Mouse (Mus musculus) CH12.LX (cell line): ENCODE measurements around the gene Gm17334. TPM values are rescaled to one million over a fixed set of nuclear protein-coding genes. Genes with fewer than 3 reads are reported as not detected.

ENCODE experiments used
- DNase-seq: peaks from one replicate; pipeline ENCODE4 v3.0.0-alpha.2; 2013; ENCODE audit errors: extremely low read depth
- H3K27ac ChIP-seq: 2 replicates; pipeline ENCODE4 v1.5.1; 2012; ENCODE audit warnings: low read depth, mild to moderate bottlenecking, control low read depth, moderate library complexity; ENCODE audit not compliant: insufficient read depth
- H3K27me3 ChIP-seq: replicated peaks from 2 replicates; pipeline ENCODE3; 2012; ENCODE audit warnings: inconsistent platforms
- H3K36me3 ChIP-seq, 2 experiments: replicated peaks in 1 of 2; 2 replicates each; pipeline versions ENCODE3 to v1.6.1; 2012; ENCODE audit warnings: inconsistent platforms in 1 of 2, low read length in 1 of 2, mild to moderate bottlenecking in 1 of 2, mixed read lengths in 1 of 2, moderate library complexity in 1 of 2; ENCODE audit not compliant: control insufficient read depth in 1 of 2, insufficient read depth in 1 of 2
- H3K4me1 ChIP-seq, 2 experiments: 2 replicates each; pipeline ENCODE4 v1.6.1; 2012; ENCODE audit warnings: inconsistent platforms in 1 of 2, moderate library complexity in 1 of 2; ENCODE audit not compliant: insufficient read depth in 2 of 2, control insufficient read depth in 1 of 2
- H3K4me2 ChIP-seq: 2 replicates; pipeline ENCODE4 v1.6.1; 2012; ENCODE audit warnings: low read depth, mild to moderate bottlenecking, control low read depth; ENCODE audit not compliant: poor library complexity, insufficient read depth, severe bottlenecking
- H3K4me3 ChIP-seq, 3 experiments: fragments of 150-350 bp in 1 of 3; sonication (generic) in 1 of 3; replicated peaks in 1 of 3; 2 replicates each; pipeline versions ENCODE3 to v1.5.1; 2011 to 2012; ENCODE audit warnings: low read depth in 2 of 3, low read length in 2 of 3, mild to moderate bottlenecking in 2 of 3, moderate library complexity in 2 of 3, control low read depth in 1 of 3, improper control_type of control experiment in 1 of 3, inconsistent platforms in 1 of 3, mixed read lengths in 1 of 3; ENCODE audit not compliant: poor library complexity in 1 of 3
- H3K79me2 ChIP-seq: replicated peaks from 2 replicates; pipeline ENCODE4 v1.6.1; 2012; ENCODE audit warnings: mild to moderate bottlenecking, moderate library complexity; ENCODE audit not compliant: control insufficient read depth, poor library complexity, insufficient read depth, severe bottlenecking; ENCODE audit errors: extremely low read depth
- H3K9ac ChIP-seq: 2 replicates; pipeline ENCODE4 v1.6.1; 2012; ENCODE audit warnings: low read depth, mild to moderate bottlenecking, control low read depth, moderate library complexity; ENCODE audit not compliant: insufficient read depth
- H3K9me3 ChIP-seq: replicated peaks from 2 replicates; pipeline ENCODE3; 2012; ENCODE audit warnings: low read length, inconsistent platforms, mixed read lengths
- BHLHE40 ChIP-seq: IDR thresholded peaks from 2 replicates; pipeline ENCODE4 v1.6.1; 2011; ENCODE audit warnings: mild to moderate bottlenecking, low read depth, low read length, improper control_type of control experiment
- CHD1 ChIP-seq: IDR thresholded peaks from 2 replicates; pipeline ENCODE4 v1.6.1; 2012; ENCODE audit warnings: low read depth, low read length, improper control_type of control experiment, inconsistent platforms
- CHD2 ChIP-seq: IDR thresholded peaks from 2 replicates; pipeline ENCODE4 v1.6.1; 2011; ENCODE audit warnings: low read length, improper control_type of control experiment
- CTCF ChIP-seq, 2 experiments: IDR thresholded peaks in 1 of 2; conservative IDR thresholded peaks in 1 of 2; 2 replicates each; pipeline ENCODE4 v1.5.1; 2011 to 2012; ENCODE audit warnings: low read depth in 2 of 2, low read length in 2 of 2, improper control_type of control experiment in 1 of 2, inconsistent platforms in 1 of 2, mild to moderate bottlenecking in 1 of 2, moderate library complexity in 1 of 2
- E2F4 ChIP-seq: IDR thresholded peaks from 2 replicates; pipeline ENCODE4 v1.6.1; 2011; ENCODE audit warnings: low read depth, low read length, improper control_type of control experiment; ENCODE audit not compliant: insufficient replicate concordance
- ELF1 ChIP-seq: IDR thresholded peaks from 2 replicates; pipeline ENCODE4 v1.6.1; 2014; ENCODE audit warnings: low read depth, mild to moderate bottlenecking, inconsistent platforms, low read length, improper control_type of control experiment
- EP300 ChIP-seq: IDR thresholded peaks from 2 replicates; pipeline ENCODE4 v1.6.1; 2011; ENCODE audit warnings: low read length, improper control_type of control experiment
- ETS1 ChIP-seq: conservative IDR thresholded peaks from 2 replicates; pipeline ENCODE4 v1.6.1; 2012; ENCODE audit warnings: low read depth, mild to moderate bottlenecking, inconsistent platforms, low read length, improper control_type of control experiment, moderate library complexity
- GABPA ChIP-seq: IDR thresholded peaks from 2 replicates; pipeline ENCODE4 v1.6.1; 2012; ENCODE audit warnings: low read depth, low read length, improper control_type of control experiment, inconsistent platforms; ENCODE audit not compliant: insufficient replicate concordance
- IRF4 ChIP-seq: IDR thresholded peaks from 2 replicates; pipeline ENCODE4 v1.6.1; 2014; ENCODE audit warnings: low read depth, mild to moderate bottlenecking, inconsistent platforms, low read length, improper control_type of control experiment
- KAT2A ChIP-seq: IDR thresholded peaks from 2 replicates; pipeline ENCODE4 v1.6.1; 2012; ENCODE audit warnings: low read length, improper control_type of control experiment, inconsistent platforms; ENCODE audit not compliant: insufficient replicate concordance
- MAFK ChIP-seq: IDR thresholded peaks from 2 replicates; pipeline ENCODE4 v1.6.1; 2011; ENCODE audit warnings: low read length, improper control_type of control experiment; ENCODE audit not compliant: insufficient replicate concordance
- MAZ ChIP-seq: IDR thresholded peaks from 2 replicates; pipeline ENCODE4 v1.6.1; 2012; ENCODE audit warnings: low read depth, mild to moderate bottlenecking, inconsistent platforms, low read length, improper control_type of control experiment, moderate library complexity
- MEF2A ChIP-seq: IDR thresholded peaks from 2 replicates; pipeline ENCODE4 v1.6.1; 2014; ENCODE audit warnings: low read depth, mild to moderate bottlenecking, inconsistent platforms, low read length, improper control_type of control experiment, borderline replicate concordance
- MYC ChIP-seq: IDR thresholded peaks from 2 replicates; pipeline ENCODE4 v1.6.1; 2011; ENCODE audit warnings: low read depth, mild to moderate bottlenecking, improper control_type of control experiment, low read length
- NELFE ChIP-seq: IDR thresholded peaks from 2 replicates; pipeline ENCODE4 v1.6.1; 2011; ENCODE audit warnings: low read depth, low read length, improper control_type of control experiment
- NRF1 ChIP-seq: IDR thresholded peaks from 2 replicates; pipeline ENCODE4 v1.6.1; 2014; ENCODE audit warnings: low read depth, mild to moderate bottlenecking, inconsistent platforms, low read length, improper control_type of control experiment, moderate library complexity
- PAX5 ChIP-seq: IDR thresholded peaks from 2 replicates; pipeline ENCODE4 v1.6.1; 2012; ENCODE audit warnings: low read length, inconsistent platforms, mixed read lengths
- POLR2A ChIP-seq: IDR thresholded peaks from 2 replicates; pipeline ENCODE4 v1.6.1; 2011; ENCODE audit warnings: low read depth, mild to moderate bottlenecking, improper control_type of control experiment, low read length
- POLR2AphosphoS2 ChIP-seq: IDR thresholded peaks from 2 replicates; pipeline ENCODE4 v1.6.1; 2011; ENCODE audit warnings: low read depth, low read length, improper control_type of control experiment
- RAD21 ChIP-seq: IDR thresholded peaks from 2 replicates; pipeline ENCODE4 v1.6.1; 2011; ENCODE audit warnings: low read depth, mild to moderate bottlenecking, low read length, improper control_type of control experiment, moderate library complexity
- SIN3A ChIP-seq: IDR thresholded peaks from 2 replicates; pipeline ENCODE4 v1.6.1; 2012; ENCODE audit warnings: low read length, improper control_type of control experiment, inconsistent platforms
- SMC3 ChIP-seq: IDR thresholded peaks from 2 replicates; pipeline ENCODE4 v1.6.1; 2011; ENCODE audit warnings: low read depth, low read length, improper control_type of control experiment
- TBP ChIP-seq: conservative IDR thresholded peaks from 2 replicates; pipeline ENCODE4 v1.6.1; 2011; ENCODE audit warnings: low read depth, low read length, improper control_type of control experiment
- TCF12 ChIP-seq: IDR thresholded peaks from 2 replicates; pipeline ENCODE4 v1.6.1; 2014; ENCODE audit warnings: low read depth, mild to moderate bottlenecking, inconsistent platforms, low read length, improper control_type of control experiment
- UBTF ChIP-seq: IDR thresholded peaks from 2 replicates; pipeline ENCODE4 v1.6.1; 2012; ENCODE audit warnings: low read depth, mild to moderate bottlenecking, inconsistent platforms, low read length, improper control_type of control experiment, moderate library complexity
- USF1 ChIP-seq: IDR thresholded peaks from 2 replicates; pipeline ENCODE4 v1.6.1; 2014; ENCODE audit warnings: low read depth, mild to moderate bottlenecking, inconsistent platforms, low read length, improper control_type of control experiment
- ZC3H11A ChIP-seq: IDR thresholded peaks from 2 replicates; pipeline ENCODE4 v1.6.1; 2012; ENCODE audit warnings: low read depth, mild to moderate bottlenecking, inconsistent platforms, low read length, improper control_type of control experiment
- ZMIZ1 ChIP-seq: IDR thresholded peaks from 2 replicates; pipeline ENCODE4 v1.6.1; 2012; ENCODE audit warnings: low read depth, mild to moderate bottlenecking, inconsistent platforms, low read length, improper control_type of control experiment
- ZNF384 ChIP-seq: IDR thresholded peaks from 2 replicates; pipeline ENCODE4 v1.6.1; 2012; ENCODE audit warnings: low read depth, low read length, improper control_type of control experiment, inconsistent platforms
- dilution Hi-C: fragments of 300-500 bp; cut with MboI; formaldehyde crosslinking; loops from 2 replicates; pipeline ENCODE4 v1.14.3; 2020; ENCODE audit warnings: low sequenced_read_pairs; ENCODE audit not compliant: extremely low pct_unique_long_range_greater_than_20kb, extremely low pct_ligation_motif_present
- in situ Hi-C: fragments of 300-500 bp; cut with MboI; formaldehyde crosslinking; loops from 3 replicates; pipeline ENCODE4 v1.14.3; 2019; ENCODE audit warnings: low sequenced_read_pairs, low pct_ligation_motif_present, low pct_unique_long_range_greater_than_20kb, mixed read lengths
- polyA plus RNA-seq: library from polyadenylated mRNA; unstranded; fragments of >175 nt; gene quantifications from 2 replicates; pipeline ENCODE4 v1.2.1, GENCODE M21; 2012; ENCODE audit warnings: low read depth; ENCODE audit not compliant: insufficient read length
- total RNA-seq, 2 experiments: library from RNA; depleted of rRNA; stranded (reverse); fragments of 300-350 nt in 1 of 2; fragments of >200 nt in 1 of 2; gene quantifications; 2 replicates each; pipeline ENCODE4 v1.2.3; 2012 to 2014

Gm17334 gene
- total and polyA plus RNA-seq, 3 experiments: 0.47 to 0.72 TPM; not detected in 1

GRCm38 (mm10) chr11:53761284-53761683, 11.7 kb downstream of the Gm17334 start:
- Histone ChIP-seq H3K4me2 (no peak overlapping the region), H3K79me2 (no peaks in the 10 kb centered on the region), H3K27me3 (peaks cover 7% of the 10 kb centered on the region), H3K4me1 (peaks cover 28 to 72% of the 10 kb centered on the region in 2 experiments), H3K4me3 (no peak overlapping the region), H3K9ac (no peak overlapping the region), H3K9me3 (no peaks in the 10 kb centered on the region), H3K27ac (no peak overlapping the region), H3K36me3 (no peaks in the 10 kb centered on the region)
- dilution Hi-C loops (no loop called here), in situ Hi-C loops (loop anchor here (5.0 kb wide), 2 partner anchors 36 to 81 kb away; no protein-coding TSS in a partner anchor)
- no peak for DNase-seq
- no peak for TF ChIP-seq ZNF384
- no peak for TF ChIP-seq ZC3H11A
- TF ChIP-seq NELFE: no peak
- no peak for TF ChIP-seq MAZ
- TF ChIP-seq POLR2AphosphoS2: no peak
- no peak for TF ChIP-seq CHD1
- TF ChIP-seq USF1: no peak
- TF ChIP-seq E2F4: no peak
- TF ChIP-seq POLR2A: no peak
- no peak for TF ChIP-seq SIN3A
- TF ChIP-seq TCF12: no peak
- TF ChIP-seq MYC: no peak
- TF ChIP-seq TBP: no peak
- TF ChIP-seq KAT2A: no peak
- no peak for TF ChIP-seq UBTF
- no peak for TF ChIP-seq ETS1
- no peak for TF ChIP-seq CTCF (conservative IDR thresholded peaks at IDR 0.05 in 1 of 2, IDR thresholded peaks at IDR 0.05 in 1 of 2; ENCODE audit: low read depth in 2 of 2, low read length in 2 of 2)
- TF ChIP-seq PAX5: no peak
- TF ChIP-seq IRF4: no peak

DNA sequence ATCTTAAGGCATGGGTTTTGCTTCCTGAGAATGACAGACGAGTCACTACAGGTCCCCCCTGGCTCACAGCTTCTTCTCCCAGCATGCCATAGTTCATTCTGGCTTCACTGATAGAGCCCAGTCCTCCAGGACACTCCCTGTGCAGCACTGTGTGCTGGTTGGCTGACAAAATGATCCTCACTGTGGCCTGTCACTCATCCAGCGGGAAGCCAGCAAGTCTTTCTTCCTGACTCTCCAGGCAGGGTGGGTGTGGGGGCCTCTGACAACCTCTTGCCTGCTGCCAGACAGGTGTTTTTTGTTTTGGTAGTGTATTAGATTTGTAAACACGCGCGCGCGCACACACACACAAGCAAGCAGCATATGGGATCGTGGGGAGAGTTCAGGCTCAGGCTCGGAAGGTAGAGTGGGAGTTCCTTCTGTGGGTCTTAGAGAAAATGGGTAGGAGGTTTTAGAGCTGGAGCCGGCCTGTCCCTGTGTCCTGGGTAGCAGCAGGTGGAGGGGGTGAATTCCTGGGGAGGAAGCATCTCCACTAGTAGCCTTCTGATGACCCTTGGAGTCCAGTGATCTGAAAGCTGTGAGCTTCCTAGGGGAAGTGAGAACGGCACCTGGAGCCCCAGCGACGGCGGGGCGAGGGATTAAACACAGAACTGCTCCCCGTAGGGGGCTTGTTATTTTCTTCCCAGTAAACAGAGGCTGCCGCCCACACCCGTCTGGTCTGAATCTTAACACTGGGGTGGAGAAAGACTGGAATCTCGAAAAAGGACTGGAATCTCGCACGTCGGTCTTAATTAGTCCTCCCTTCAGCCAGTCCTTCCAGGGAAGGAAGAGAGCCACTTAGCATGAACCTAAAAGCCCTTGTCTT, 13.2 kb downstream of the Gm17334 start:
- Histone ChIP-seq H3K4me3 (no peak overlapping the region), H3K4me1 (peaks cover 27 to 68% of the 10 kb centered on the region in 2 experiments), H3K9ac (no peak overlapping the region), H3K79me2 (no peaks in the 10 kb centered on the region), H3K27ac (peak overlapping the region; percentile 5), H3K36me3 (no peaks in the 10 kb centered on the region), H3K27me3 (peaks cover 7% of the 10 kb centered on the region), H3K4me2 (no peak overlapping the region), H3K9me3 (no peaks in the 10 kb centered on the region)
- TF ChIP-seq UBTF (no peak), NRF1 (no peak), CHD2 (no peak), MAFK (no peak), POLR2AphosphoS2 (no peak), TCF12 (0 out of 2 replicates have a peak, but pooled peaks have one; percentile 27), EP300 (peak; percentile 70), NELFE (no peak), GABPA (no peak), ZMIZ1 (no peak), ZC3H11A (no peak), MEF2A (no peak), CHD1 (no peak), ELF1 (no peak), PAX5 (no peak), BHLHE40 (no peak), IRF4 (0 out of 2 replicates have a peak, but pooled peaks have one; percentile 37), MAZ (no peak), SMC3 (no peak), RAD21 (no peak), TBP (no peak)
- in situ Hi-C loops: loop anchor here (5.0 kb wide), 2 partner anchors 38 to 83 kb away; no protein-coding TSS in a partner anchor
- no peak for DNase-seq
- dilution Hi-C loops: no loop called here
